Mouse (Mus musculus) retina, embryonic 14.5 days (tissue): ENCODE data around the gene Copz2.

Experiments used
- DNase-seq: peaks from one replicate; pipeline ENCODE4 v3.0.0-alpha.2; 2015; ENCODE audit warnings: low spot score

Copz2 gene

DNA sequence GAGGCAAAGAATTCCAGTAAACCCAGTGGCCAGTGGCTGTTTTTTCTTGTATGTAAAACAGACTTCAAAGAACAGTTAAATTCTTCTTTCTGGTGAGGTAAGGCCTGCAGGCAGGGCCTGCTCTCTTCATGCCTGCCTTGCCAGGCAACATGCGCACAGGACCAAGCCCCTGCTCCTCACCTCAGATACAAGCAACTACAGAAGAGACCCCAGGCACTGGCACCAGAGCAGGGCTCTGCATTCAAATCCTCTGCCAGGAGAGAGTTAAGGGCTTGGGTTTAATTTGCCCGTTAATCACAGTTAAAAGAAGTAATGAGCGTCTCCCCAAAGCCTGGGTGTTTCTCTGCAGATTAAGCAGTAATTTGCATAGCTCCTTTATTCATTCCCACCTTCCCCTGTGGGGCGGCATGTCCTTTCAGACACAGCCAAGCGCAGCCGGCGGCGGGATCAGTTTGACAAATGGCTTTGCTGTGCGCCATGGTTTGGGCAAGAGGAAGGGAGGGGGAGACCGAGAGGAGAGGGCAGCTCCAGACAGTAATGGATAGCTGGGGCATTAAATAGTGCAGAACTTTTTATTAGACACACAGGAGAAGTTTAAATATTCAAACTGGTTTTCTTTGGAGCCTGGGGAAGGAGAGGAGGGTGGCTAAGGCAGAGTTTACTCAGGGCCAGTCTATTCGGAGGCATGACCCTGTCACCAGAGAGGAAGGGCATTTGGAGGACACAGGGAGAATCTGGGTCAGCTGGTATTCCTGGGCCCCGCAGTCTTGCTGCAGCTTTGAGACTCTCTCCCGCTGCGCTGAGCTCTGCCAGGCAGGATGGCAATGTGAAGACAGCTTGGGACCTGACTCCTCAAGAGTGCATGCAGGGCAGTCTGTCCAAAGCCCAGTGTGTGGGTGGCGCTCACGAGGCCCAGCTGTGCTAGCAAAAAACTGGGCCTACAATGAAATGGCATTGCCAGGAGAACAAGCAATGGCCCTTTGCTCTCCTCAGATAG lies 53.3 kb downstream of the Copz2 start:
- no peak for DNase-seq

GRCm38 (mm10) chr11:96906431-96907161 lies 56.9 kb downstream of the Copz2 start:
- no peak for DNase-seq

DNA sequence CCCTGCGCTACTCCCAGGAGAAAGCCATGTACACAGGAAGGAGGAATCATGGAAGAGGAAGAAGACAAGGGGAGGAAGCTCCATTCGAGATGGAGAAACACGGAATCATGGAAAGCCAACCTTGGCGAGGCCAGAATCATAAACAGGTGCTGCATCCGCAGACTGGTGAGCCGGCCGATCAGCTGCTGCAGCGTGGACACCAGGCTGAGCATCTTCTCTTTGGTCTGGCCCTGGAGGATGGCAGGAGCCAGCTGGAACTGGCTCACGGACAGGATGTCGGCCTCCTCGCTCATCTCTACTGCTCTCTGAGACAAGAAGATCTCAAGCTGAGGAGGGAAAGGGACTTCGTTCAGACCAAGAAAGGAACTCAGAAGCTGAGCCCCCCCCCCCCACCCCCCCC lies 58.9 kb downstream of the Copz2 start:
- DNase-seq = no peak

GRCm38 (mm10) chr11:96910003-96910402 lies 60.3 kb downstream of the Copz2 start:
- peak; percentile 96 for DNase-seq
